Mouse (Mus musculus) CH12.LX (cell line): Measurements from ENCODE around the gene Rapgef2.

Experiments used
- BHLHE40 ChIP-seq: IDR thresholded peaks from 2 replicates; pipeline ENCODE4 v1.6.1; 2011; ENCODE audit warnings: mild to moderate bottlenecking, low read depth, low read length, improper control_type of control experiment
- CTCF ChIP-seq, 2 experiments: IDR thresholded peaks in 1 of 2; conservative IDR thresholded peaks in 1 of 2; 2 replicates each; pipeline ENCODE4 v1.5.1; 2011 to 2012; ENCODE audit warnings: low read depth in 2 of 2, low read length in 2 of 2, improper control_type of control experiment in 1 of 2, inconsistent platforms in 1 of 2, mild to moderate bottlenecking in 1 of 2, moderate library complexity in 1 of 2
- E2F4 ChIP-seq: IDR thresholded peaks from 2 replicates; pipeline ENCODE4 v1.6.1; 2011; ENCODE audit warnings: low read depth, low read length, improper control_type of control experiment; ENCODE audit not compliant: insufficient replicate concordance
- EP300 ChIP-seq: IDR thresholded peaks from 2 replicates; pipeline ENCODE4 v1.6.1; 2011; ENCODE audit warnings: low read length, improper control_type of control experiment
- ETS1 ChIP-seq: conservative IDR thresholded peaks from 2 replicates; pipeline ENCODE4 v1.6.1; 2012; ENCODE audit warnings: low read depth, mild to moderate bottlenecking, inconsistent platforms, low read length, improper control_type of control experiment, moderate library complexity
- KAT2A ChIP-seq: IDR thresholded peaks from 2 replicates; pipeline ENCODE4 v1.6.1; 2012; ENCODE audit warnings: low read length, improper control_type of control experiment, inconsistent platforms; ENCODE audit not compliant: insufficient replicate concordance
- POLR2A ChIP-seq: IDR thresholded peaks from 2 replicates; pipeline ENCODE4 v1.6.1; 2011; ENCODE audit warnings: low read depth, mild to moderate bottlenecking, improper control_type of control experiment, low read length
- POLR2AphosphoS2 ChIP-seq: IDR thresholded peaks from 2 replicates; pipeline ENCODE4 v1.6.1; 2011; ENCODE audit warnings: low read depth, low read length, improper control_type of control experiment
- RAD21 ChIP-seq: IDR thresholded peaks from 2 replicates; pipeline ENCODE4 v1.6.1; 2011; ENCODE audit warnings: low read depth, mild to moderate bottlenecking, low read length, improper control_type of control experiment, moderate library complexity
- RCOR1 ChIP-seq: conservative IDR thresholded peaks from 2 replicates; pipeline ENCODE4 v1.6.1; 2012; ENCODE audit warnings: low read depth, mild to moderate bottlenecking, inconsistent platforms, low read length, improper control_type of control experiment
- TBP ChIP-seq: conservative IDR thresholded peaks from 2 replicates; pipeline ENCODE4 v1.6.1; 2011; ENCODE audit warnings: low read depth, low read length, improper control_type of control experiment

DNA sequence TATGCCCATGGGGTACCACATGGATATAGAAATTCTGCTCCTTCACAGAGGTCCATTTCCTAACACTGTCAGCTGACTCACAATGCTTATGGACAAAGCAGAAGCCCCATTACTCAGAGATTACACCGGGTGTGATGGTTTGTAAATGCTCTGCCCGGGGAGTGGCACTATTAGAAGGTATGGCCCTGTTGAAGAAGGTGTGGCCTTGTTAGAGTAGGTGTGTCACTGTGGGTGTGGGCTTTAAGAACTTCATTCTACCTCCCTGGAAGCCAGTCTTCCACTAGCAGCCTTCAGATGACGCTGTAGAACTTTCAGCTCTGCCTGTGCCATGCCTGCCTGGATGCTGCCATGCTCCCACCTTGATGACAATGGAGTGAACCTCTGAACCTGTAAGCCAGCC lies 32.3 kb downstream of the Rapgef2 start:
- no peak for TF ChIP-seq CTCF (conservative IDR thresholded peaks at IDR 0.05 in 1 of 2, IDR thresholded peaks at IDR 0.05 in 1 of 2; ENCODE audit: low read depth in 2 of 2, low read length in 2 of 2)
- no peak for TF ChIP-seq EP300
- TF ChIP-seq RAD21 = no peak
- no peak for TF ChIP-seq E2F4
- no peak for TF ChIP-seq BHLHE40
- no peak for TF ChIP-seq TBP
- no peak for TF ChIP-seq RCOR1
- no peak for TF ChIP-seq POLR2A
- TF ChIP-seq ETS1 = no peak
- TF ChIP-seq KAT2A = no peak
- TF ChIP-seq POLR2AphosphoS2 = no peak
